Mouse (Mus musculus) liver, adult (tissue): ENCODE results near the gene Bbx.

ENCODE experiments used
- GATA4 ChIP-seq: IDR thresholded peaks from 2 replicates; pipeline ENCODE4 v1.6.1; 2014; ENCODE audit warnings: mild to moderate bottlenecking, low read length; ENCODE audit not compliant: insufficient replicate concordance

Bbx gene

GRCm38 (mm10) chr16:50306727-50307126 lies 125.5 kb downstream of the Bbx start:
- no peak for TF ChIP-seq GATA4

- no peak for TF ChIP-seq GATA4
These were observed 127.0 kb downstream of the Bbx start for GRCm38 (mm10) chr16:50305156-50305555.

GRCm38 (mm10) chr16:50302566-50302965 lies 129.6 kb downstream of the Bbx start:
- no peak for TF ChIP-seq GATA4

GRCm38 (mm10) chr16:50298743-50299443 lies 133.3 kb downstream of the Bbx start:
- TF ChIP-seq GATA4 = no peak

GRCm38 (mm10) chr16:50293502-50294228 lies 138.5 kb downstream of the Bbx start:
- no peak for TF ChIP-seq GATA4

- TF ChIP-seq GATA4 = no peak
These were observed 139.4 kb downstream of the Bbx start for GRCm38 (mm10) chr16:50292834-50293233.

- TF ChIP-seq GATA4 = no peak
These were observed 142.4 kb downstream of the Bbx start for GRCm38 (mm10) chr16:50289764-50290163.

- no peak for TF ChIP-seq GATA4
These were observed 159.4 kb downstream of the Bbx start for GRCm38 (mm10) chr16:50272813-50273212.

GRCm38 (mm10) chr16:50262647-50263046 lies 169.5 kb downstream of the Bbx start:
- TF ChIP-seq GATA4 = no peak

GRCm38 (mm10) chr16:50262209-50262608 lies 170.0 kb downstream of the Bbx start:
- no peak for TF ChIP-seq GATA4

GRCm38 (mm10) chr16:50261741-50262140 lies 170.4 kb downstream of the Bbx start:
- TF ChIP-seq GATA4 = no peak

- no peak for TF ChIP-seq GATA4
These were observed 177.5 kb downstream of the Bbx start for GRCm38 (mm10) chr16:50254522-50255159.

- no peak for TF ChIP-seq GATA4
These were observed 180.7 kb downstream of the Bbx start for GRCm38 (mm10) chr16:50251417-50251975.

GRCm38 (mm10) chr16:50250469-50250868 lies 181.7 kb downstream of the Bbx start:
- no peak for TF ChIP-seq GATA4

GRCm38 (mm10) chr16:50249036-50249435 lies 183.2 kb downstream of the Bbx start:
- TF ChIP-seq GATA4 = no peak

GRCm38 (mm10) chr16:50242444-50242843 lies 189.7 kb downstream of the Bbx start:
- TF ChIP-seq GATA4 = no peak
